ENCODE assay signal across 12 mouse cellular contexts in the genomic region with DNA sequence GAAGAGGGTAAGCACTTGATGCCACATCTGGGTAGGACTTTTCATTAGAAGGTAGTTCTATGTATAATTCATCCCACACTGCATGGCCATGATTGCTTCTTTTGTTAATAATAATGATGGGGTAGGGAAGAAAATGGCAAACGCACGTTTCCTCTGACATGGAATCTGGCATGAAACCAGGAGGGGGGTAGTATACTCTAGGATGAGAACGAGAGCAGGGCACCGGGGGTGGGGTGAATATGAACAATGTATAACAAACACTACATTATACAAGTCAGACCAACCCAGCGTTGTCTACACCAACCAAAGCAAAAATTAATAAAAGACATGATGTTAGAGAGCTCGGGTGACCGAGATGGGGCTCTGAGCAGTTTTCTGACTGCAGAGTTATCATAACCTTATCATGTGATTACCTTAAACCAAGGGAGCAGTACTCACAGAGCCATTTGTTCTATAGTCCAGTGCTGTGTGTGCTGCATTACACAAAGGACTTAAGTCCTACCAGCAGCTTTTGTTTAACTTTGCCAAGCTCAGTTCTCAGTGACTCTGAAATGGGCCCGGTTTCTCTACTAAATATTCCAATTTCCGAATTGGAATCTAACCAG. TPM values are rescaled to one million over a fixed set of nuclear protein-coding genes. Genes with fewer than 3 reads are reported as not detected.
DNase-seq lines count a peak whose midpoint lies in the region; ATAC-seq and TF ChIP-seq lines count a peak whose summit lies in the region.
"Had no signal": no experiment of that assay in that cellular context is flagged by ENCODE, and none has a peak within 500 bp of the region (broad histone marks: within the 10 kb centered on the region; RNA-seq: fewer than 3 reads in every experiment).

No protein-coding gene starts in this region.

- H3K4me3 ChIP-seq in intestine, embryonic 14.5 days (ENCODE audit: low read depth, low read length) = no peak overlapping the region
- no peak overlapping the region for H3K4me3 ChIP-seq in intestine, postnatal 0 days (ENCODE audit: low read depth, low read length)
- no peak overlapping the region for H3K4me3 ChIP-seq in neural tube, embryonic 14.5 days (ENCODE audit: low read depth, low read length)
- H3K4me3 ChIP-seq in midbrain, embryonic 11.5 days (ENCODE audit: low read depth, low read length) = no peak overlapping the region

- H3K4me2 ChIP-seq in intestine, embryonic 14.5 days (ENCODE audit: low read length) = no peak overlapping the region
- H3K4me2 ChIP-seq in intestine, postnatal 0 days (replicated peaks; ENCODE audit: low read depth) = no peak overlapping the region
- no peak overlapping the region for H3K4me2 ChIP-seq in neural tube, embryonic 14.5 days (ENCODE audit: low read depth, low read length)
- no peak overlapping the region for H3K4me2 ChIP-seq in midbrain, embryonic 11.5 days

- no peaks in the 10 kb centered on the region for H3K36me3 ChIP-seq in intestine, embryonic 14.5 days (ENCODE audit: control insufficient read depth, insufficient read depth, low read length)
- H3K36me3 ChIP-seq in intestine, postnatal 0 days (ENCODE audit: control insufficient read depth, insufficient read depth) = no peaks in the 10 kb centered on the region
- no peaks in the 10 kb centered on the region for H3K36me3 ChIP-seq in neural tube, embryonic 14.5 days (ENCODE audit: control insufficient read depth, insufficient read depth, low read length)
- H3K36me3 ChIP-seq in midbrain, embryonic 11.5 days (ENCODE audit: control insufficient read depth, insufficient read depth, low read length) = no peaks in the 10 kb centered on the region

- H3K9me3 ChIP-seq in intestine, embryonic 14.5 days (ENCODE audit: control insufficient read depth, low read length) = no peaks in the 10 kb centered on the region
- H3K9me3 ChIP-seq in intestine, postnatal 0 days (ENCODE audit: control insufficient read depth) = no peaks in the 10 kb centered on the region
- no peaks in the 10 kb centered on the region for H3K9me3 ChIP-seq in neural tube, embryonic 14.5 days (ENCODE audit: control insufficient read depth, low read length)
- no peaks in the 10 kb centered on the region for H3K9me3 ChIP-seq in midbrain, embryonic 11.5 days (ENCODE audit: control insufficient read depth, low read length)

- 69% methylated on average over 9 of the region's 9 CpGs for WGBS in intestine, embryonic 14.5 days
- 60% methylated on average over 9 of the region's 9 CpGs for whole genome bisulfite sequencing in intestine, postnatal 0 days
- 66% methylated on average over 9 of the region's 9 CpGs for WGBS in neural tube, embryonic 14.5 days
- WGBS in midbrain, embryonic 11.5 days = 87% methylated on average over 9 of the region's 9 CpGs

- H3K9ac ChIP-seq in intestine, embryonic 14.5 days (ENCODE audit: low read length) = no peak overlapping the region
- no peak overlapping the region for H3K9ac ChIP-seq in intestine, postnatal 0 days (ENCODE audit: low read depth, low read length)
- H3K9ac ChIP-seq in neural tube, embryonic 14.5 days (replicated peaks; ENCODE audit: low read depth, low read length) = no peak overlapping the region
- no peak overlapping the region for H3K9ac ChIP-seq in midbrain, embryonic 11.5 days (ENCODE audit: low read length)

- ATAC-seq in intestine, embryonic 14.5 days (replicated peaks; ENCODE audit: low FRiP score, low TSS enrichment, low read depth) = no peak
- no peak for ATAC-seq in intestine, postnatal 0 days
- ATAC-seq in neural tube, embryonic 14.5 days (ENCODE audit: low read depth) = peak; percentile 4; the same call in 1 of the 2 replicates
- ATAC-seq in midbrain, embryonic 11.5 days (ENCODE audit: low FRiP score) = no peak

- no peaks in the 10 kb centered on the region for H3K27me3 ChIP-seq in intestine, embryonic 14.5 days (replicated peaks; ENCODE audit: control insufficient read depth, insufficient read depth, low read length)
- H3K27me3 ChIP-seq in intestine, postnatal 0 days (replicated peaks; ENCODE audit: control insufficient read depth, insufficient read depth, low read length) = no peaks in the 10 kb centered on the region
- no peaks in the 10 kb centered on the region for H3K27me3 ChIP-seq in neural tube, embryonic 14.5 days (ENCODE audit: control insufficient read depth, insufficient read depth, low read length)
- H3K27me3 ChIP-seq in midbrain, embryonic 11.5 days (ENCODE audit: control insufficient read depth, insufficient read depth, low read length) = no peaks in the 10 kb centered on the region
- H3K27me3 ChIP-seq: CH12.LX had no signal

- TF ChIP-seq CTCF in intestine, postnatal 0 days (IDR thresholded peaks at IDR 0.05; ENCODE audit: low read depth) = no peak

- H3K4me1 ChIP-seq in intestine, embryonic 14.5 days (replicated peaks; ENCODE audit: control insufficient read depth, insufficient read depth, low read length) = peaks cover 15% of the 10 kb centered on the region
- no peaks in the 10 kb centered on the region for H3K4me1 ChIP-seq in intestine, postnatal 0 days (replicated peaks; ENCODE audit: control insufficient read depth, insufficient read depth, low read length)
- H3K4me1 ChIP-seq in neural tube, embryonic 14.5 days (ENCODE audit: control insufficient read depth, insufficient read depth, low read length) = peaks cover 10% of the 10 kb centered on the region; the same call in 1 of the 2 replicates
- H3K4me1 ChIP-seq in midbrain, embryonic 11.5 days (ENCODE audit: control insufficient read depth, insufficient read depth, low read length) = no peaks in the 10 kb centered on the region; the same call in 1 of the 2 replicates

- DNase-seq in intestine, embryonic 14.5 days (ENCODE audit: low spot score) = no peak
- no peak for DNase-seq in neural tube, embryonic 10.5 days (ENCODE audit: extremely low spot score, low spot score)
- DNase-seq in midbrain, embryonic 11.5 days (ENCODE audit: low spot score, missing footprints) = peak; percentile 74
- no peak for DNase-seq in gastrocnemius, adult 8-10 months (ENCODE audit: low spot score in 2 of 2)
- no peak for DNase-seq in frontal cortex, adult 2 months (ENCODE audit: extremely low spot score in 1 of 2, low spot score in 1 of 2)
- DNase-seq: cerebellum, adult 9-11 months; kidney, adult 9 months; lung, postnatal 14 days; thymus, postnatal 4 days had no signal

- peak overlapping the region; percentile 62; the same call in 1 of the 2 replicates for H3K27ac ChIP-seq in intestine, embryonic 14.5 days (ENCODE audit: low read depth)
- H3K27ac ChIP-seq in intestine, postnatal 0 days (ENCODE audit: low read depth, low read length) = no peak overlapping the region
- no peak overlapping the region for H3K27ac ChIP-seq in neural tube, embryonic 14.5 days (ENCODE audit: low read depth, low read length)
- H3K27ac ChIP-seq in midbrain, embryonic 11.5 days (ENCODE audit: low read depth, low read length) = no peak overlapping the region

RNA-seq across cellular contexts. Expression of gene Chsy1, which starts 55.2 kb away (rescaled TPM):
- polyA plus RNA-seq in intestine, embryonic 14.5 days (2014; fragmentation: Nextera tagmentation; extraction: Ambion mirVana) = 18.9 and 21.4 TPM in 2 replicates
- polyA plus RNA-seq in intestine, postnatal 0 days (2015; fragmentation: Nextera tagmentation; extraction: Ambion mirVana) = 4.4 and 4.6 TPM in 2 replicates
- polyA plus RNA-seq in neural tube, embryonic 14.5 days (2014; fragmentation: Nextera tagmentation; extraction: Ambion mirVana) = 16.1 and 16.4 TPM in 2 replicates
- polyA plus RNA-seq in midbrain, embryonic 11.5 days (2014; fragmentation: Nextera tagmentation; extraction: Ambion mirVana) = 18.4 and 20.4 TPM in 2 replicates
- total RNA-seq in gastrocnemius, adult 8-10 months (2022) = 1 to 10 TPM; 2.1 to 3.6 (median 2.7) TPM
- 10.4 TPM in 2 replicates for polyA plus RNA-seq in frontal cortex, adult 2 months (2012; rRNA removed)
